Mouse (Mus musculus): Measurements from ENCODE around the gene Ccdc136.

The Ccdc136 gene

DNA sequence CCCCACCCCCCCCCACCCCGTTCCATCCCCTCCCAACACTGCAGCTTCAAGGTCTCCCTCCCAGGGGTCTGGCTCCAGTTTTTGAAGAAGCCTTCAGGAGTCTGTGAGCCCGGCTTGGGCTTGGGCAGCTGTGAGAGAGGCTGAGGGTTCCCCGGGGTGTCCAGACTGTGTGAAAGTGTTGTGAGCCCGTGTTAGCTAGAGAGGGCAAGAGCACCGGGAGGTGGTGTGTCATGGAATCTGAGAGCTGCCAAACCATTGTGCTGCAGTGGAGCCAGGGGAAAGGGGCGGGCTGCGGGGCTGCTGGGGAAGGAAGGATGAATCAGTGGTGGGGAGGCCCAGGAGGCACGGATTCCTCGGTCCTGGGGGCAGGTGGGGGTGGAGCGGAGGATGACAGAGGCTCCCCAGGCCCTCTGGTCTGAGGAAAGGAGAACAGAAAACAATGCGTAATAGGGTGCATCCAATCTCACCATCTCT, 40.4 kb downstream of the Ccdc136 start:
- DNase-seq (ENCODE audit: low spot score): peak; percentile 42

DNA sequence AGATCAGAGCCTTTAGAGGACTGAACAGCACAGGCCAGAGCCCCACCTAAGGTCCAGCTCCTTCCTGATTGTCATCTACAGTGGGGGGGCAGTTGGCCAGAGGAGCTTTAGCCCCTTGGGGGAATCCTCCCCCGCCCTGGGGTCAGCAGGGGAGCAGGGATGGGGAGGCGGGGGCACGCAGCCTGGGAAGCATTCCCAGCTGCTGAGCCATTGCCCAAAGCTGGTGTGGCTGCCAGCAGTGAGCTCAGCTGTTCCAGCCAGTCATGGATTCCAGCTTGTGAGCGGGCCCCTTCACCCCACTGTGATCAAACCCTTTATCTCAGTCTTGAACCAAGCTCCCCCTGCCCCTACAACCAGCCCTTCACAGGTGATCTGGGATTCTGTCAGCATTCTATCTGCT, 43.1 kb downstream of the Ccdc136 start:
- no peak for DNase-seq (ENCODE audit: low spot score)

GRCm38 (mm10) chr6:29439789-29440188, 43.7 kb downstream of the Ccdc136 start:
- no peak for DNase-seq (ENCODE audit: low spot score)

DNA sequence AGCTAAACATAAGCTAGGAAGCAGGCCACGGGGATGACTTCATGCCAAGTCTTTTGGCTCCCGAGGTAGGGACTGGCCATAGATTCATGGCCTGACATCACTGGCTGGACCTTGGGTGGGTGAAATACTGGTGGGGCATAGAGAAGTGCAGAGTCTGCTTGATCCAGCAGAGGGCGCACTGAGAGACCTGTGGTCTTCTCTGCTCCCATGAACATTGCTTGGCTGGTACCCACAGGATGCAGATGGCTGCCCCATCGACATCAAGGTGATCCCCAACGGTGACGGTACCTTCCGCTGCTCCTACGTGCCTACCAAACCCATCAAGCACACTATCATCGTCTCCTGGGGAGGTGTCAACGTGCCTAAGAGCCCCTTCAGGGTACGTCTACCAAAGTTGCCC, 48.7 kb downstream of the Ccdc136 start:
- DNase-seq (ENCODE audit: low spot score): no peak

GRCm38 (mm10) chr6:29445354-29445753, 49.2 kb downstream of the Ccdc136 start:
- DNase-seq (ENCODE audit: low spot score): no peak

GRCm38 (mm10) chr6:29449858-29450257, 53.7 kb downstream of the Ccdc136 start:
- no peak for DNase-seq (ENCODE audit: low spot score)

DNA sequence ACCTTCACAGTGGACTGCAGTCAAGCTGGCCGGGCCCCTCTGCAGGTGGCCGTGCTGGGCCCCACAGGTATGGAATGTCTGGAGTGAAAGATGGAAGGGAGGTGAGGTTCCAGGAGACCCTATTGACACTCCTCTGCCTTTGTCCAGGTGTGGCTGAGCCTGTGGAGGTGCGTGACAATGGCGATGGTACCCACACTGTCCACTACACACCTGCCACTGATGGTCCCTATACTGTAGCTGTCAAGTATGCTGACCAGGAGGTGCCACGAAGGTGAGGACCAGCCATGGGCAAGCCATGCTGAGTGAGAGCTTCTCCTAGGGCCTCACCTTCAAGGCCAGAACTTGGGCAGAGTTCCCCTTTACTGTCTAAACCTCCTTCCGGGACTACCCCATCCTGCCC, 54.6 kb downstream of the Ccdc136 start:
- no peak for DNase-seq (ENCODE audit: low spot score)

DNA sequence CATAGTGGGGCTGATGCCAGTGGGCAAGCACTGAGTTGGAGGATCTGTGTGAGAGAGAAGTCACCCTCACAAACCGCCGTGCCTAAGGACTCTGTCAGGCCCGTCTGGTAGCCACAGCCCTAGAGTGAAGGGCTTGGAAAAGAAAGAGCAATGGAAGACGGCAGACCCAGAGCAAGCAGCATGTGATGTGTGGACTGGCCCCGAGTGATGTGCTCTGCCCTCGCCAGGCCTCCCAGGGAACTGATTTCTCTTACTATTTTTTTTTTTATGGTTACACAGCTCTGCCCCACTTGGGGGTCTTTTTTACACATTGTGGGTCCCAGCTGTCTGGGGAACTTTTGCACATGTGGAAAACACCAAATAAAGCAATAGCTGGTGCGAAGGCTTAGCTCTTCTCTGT, 65.4 kb downstream of the Ccdc136 start:
- DNase-seq (ENCODE audit: low spot score): no peak

- no peak for DNase-seq (ENCODE audit: low spot score)
Measured at GRCm38 (mm10) chr6:29463388-29463787, 67.3 kb downstream of the Ccdc136 start.

DNA sequence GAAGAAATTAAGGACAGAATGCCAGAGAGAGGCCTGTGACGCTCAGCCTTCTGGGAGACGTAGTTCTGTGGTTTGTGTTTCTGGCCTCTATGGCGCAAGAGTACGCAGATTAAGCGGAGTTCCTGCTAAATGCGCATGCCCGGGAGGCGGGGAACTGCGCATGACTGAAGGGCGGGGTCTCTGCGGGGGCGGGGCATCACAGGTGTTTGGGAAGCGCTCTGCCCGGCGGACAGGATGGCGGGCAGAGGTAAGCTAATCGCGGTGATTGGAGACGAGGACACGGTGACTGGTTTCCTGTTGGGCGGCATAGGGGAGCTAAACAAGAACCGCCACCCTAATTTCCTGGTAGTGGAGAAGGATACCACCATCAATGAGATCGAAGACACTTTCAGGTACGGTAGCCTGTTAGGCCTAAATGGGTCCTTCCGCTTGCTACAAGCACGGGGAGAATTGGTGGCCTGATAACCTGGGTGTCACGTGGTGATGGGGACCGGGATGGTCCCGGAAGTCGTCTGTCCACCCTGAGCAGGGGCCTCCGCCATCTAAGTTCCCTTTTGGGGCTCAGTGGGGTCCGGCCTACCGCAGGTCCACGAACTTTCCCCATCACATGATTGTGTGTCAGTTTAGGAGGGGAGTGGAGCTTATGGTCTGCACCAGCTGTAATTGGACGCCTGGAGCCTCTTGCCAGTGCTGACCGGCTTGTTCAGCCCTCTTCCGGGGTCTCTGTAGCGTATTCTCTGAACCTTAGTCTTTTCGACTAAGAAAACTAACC, 71.7 kb downstream of the Ccdc136 start, which contains the start of gene Atp6v1f:
Gene Atp6v1f (plus strand): TSS at position 136 of the 772 bp plus-strand sequence.
- DNase-seq (ENCODE audit: low spot score): peak; percentile 84

GRCm38 (mm10) chr6:29468851-29469250, 72.7 kb downstream of the Ccdc136 start:
- DNase-seq (ENCODE audit: low spot score): no peak

DNA sequence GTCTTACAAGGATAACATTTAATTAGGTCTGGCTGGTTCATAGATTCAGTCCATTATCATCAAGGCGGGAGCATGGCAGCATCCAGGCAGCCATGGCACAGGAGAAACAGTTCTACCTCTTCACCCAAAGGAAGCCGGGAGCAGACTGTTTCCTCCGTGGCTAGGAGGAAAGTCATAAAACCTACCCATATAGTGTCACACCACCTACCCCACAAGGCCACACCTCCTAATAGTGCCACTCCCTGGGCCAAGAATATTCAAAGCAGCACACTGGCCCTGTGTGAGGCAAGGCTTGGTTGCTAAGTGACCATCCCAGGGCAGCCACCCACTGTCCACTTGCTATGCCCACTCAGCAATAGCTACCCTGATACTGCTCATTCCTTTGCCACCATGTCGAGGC, 75.0 kb downstream of the Ccdc136 start, which contains the start of gene Atp6v1fnb:
Gene Atp6v1fnb (plus strand): TSS at position 301 of the 400 bp plus-strand sequence.
- DNase-seq (ENCODE audit: low spot score): no peak

DNA sequence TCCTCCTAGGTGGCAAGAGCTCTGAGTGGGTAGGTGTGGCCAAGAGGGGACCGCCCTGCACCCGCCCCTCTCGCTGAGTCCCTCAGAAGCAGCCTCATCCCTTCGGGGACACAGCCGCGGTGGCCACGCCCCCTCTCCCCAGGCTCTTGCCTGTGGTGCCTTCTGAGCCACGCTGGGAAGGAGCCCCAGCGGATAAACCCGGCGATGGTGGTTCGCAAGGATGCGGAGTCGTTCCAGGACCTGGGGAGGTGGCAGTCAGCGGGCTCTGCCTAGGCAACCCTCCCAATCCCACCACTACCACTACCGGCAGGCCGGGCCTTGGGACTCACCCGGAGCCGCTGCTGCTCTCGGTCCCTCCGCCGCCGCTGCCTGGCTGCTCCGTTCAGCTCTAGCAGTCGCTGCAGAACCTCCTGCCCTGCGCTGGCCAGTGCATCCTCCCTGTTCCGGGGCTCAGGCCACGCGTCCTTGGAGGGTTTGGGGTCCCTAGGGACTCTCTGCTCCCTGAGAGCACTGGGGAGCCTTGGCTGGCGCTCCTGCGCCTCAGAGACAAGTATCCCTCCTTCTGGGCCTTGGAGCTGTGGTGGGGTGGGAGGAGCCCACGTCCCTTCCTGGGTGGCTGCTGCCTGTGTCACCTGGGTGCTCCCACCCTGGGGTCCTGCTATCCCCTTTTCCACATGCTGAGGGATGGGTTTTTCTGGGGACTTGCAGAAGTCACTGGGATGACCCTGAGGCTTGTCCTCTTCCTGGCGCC, 78.0 kb downstream of the Ccdc136 start:
- DNase-seq (ENCODE audit: low spot score): peak; percentile 46

DNA sequence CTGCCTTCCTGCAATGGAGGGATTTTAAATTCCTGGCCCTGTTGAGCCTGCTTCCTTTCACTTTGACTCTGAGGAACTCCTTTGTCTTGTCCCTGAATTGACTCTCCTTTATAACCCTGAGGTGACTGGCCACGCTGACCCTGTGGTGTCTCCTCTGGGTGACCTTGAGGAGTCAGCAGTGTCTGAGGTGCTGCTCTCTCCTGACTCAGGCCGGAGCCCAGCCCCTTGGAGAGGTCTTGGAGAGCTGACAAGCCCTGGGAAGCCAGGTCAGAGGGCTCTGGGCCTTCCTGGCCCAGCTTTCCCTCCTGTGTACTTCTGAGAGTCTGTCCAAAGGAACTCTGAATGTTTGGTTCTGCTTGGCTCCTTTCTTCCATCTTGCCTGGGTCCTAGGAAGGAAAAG, 78.6 kb downstream of the Ccdc136 start:
- DNase-seq (ENCODE audit: low spot score): no peak
